Mouse (Mus musculus) testis, adult 2 months (tissue): ENCODE results near the gene Lactb.

Experiments used
- CTCF ChIP-seq: fragments of 200-500 bp; IDR thresholded peaks from 2 replicates; pipeline ENCODE4 v1.5.1; 2012; ENCODE audit warnings: low read depth, mild to moderate bottlenecking, inconsistent platforms, low read length, moderate library complexity; ENCODE audit not compliant: control insufficient read depth, insufficient read depth, insufficient replicate concordance
- POLR2A ChIP-seq: fragments of 200-500 bp; IDR thresholded peaks from 2 replicates; pipeline ENCODE4 v1.6.1; 2012; ENCODE audit warnings: low read depth, mild to moderate bottlenecking, inconsistent platforms, low read length, moderate library complexity; ENCODE audit not compliant: control insufficient read depth

DNA sequence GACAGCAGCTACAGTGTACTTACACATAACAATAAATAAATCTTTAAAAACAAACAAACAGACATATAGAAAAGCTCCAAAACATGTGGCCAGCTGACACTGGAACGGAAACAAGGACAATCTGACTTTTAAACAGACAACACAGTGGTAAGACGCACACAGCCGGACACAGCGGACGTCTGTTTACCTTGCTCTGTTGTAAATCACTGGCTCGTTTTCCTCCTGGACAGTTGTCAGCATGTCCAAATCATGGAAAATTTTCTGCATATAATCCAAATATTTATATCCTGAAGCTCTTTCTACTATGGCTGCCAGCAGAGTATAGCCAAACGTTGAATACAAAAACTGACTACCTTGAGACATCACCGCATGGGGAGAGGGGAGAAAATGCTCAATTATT lies 7.8 kb downstream of the Lactb start:
- TF ChIP-seq CTCF (no peak), POLR2A (no peak)
